Mouse (Mus musculus) thymus, adult 2 months (tissue): ENCODE results near the gene Snapc5.

Experiments
- CTCF ChIP-seq: fragments of 200-500 bp; IDR thresholded peaks from 2 replicates; pipeline ENCODE4 v1.5.1; 2012; ENCODE audit warnings: mild to moderate bottlenecking, control low read depth, low read length, moderate library complexity, borderline replicate concordance; ENCODE audit not compliant: control insufficient read depth, poor library complexity, insufficient read depth; ENCODE audit errors: extremely low read depth
- POLR2A ChIP-seq: fragments of 200-500 bp; IDR thresholded peaks from 2 replicates; pipeline ENCODE4 v1.6.1; 2012; ENCODE audit warnings: mild to moderate bottlenecking, low read length, control low read depth, moderate library complexity; ENCODE audit not compliant: control insufficient read depth, poor library complexity, insufficient read depth; ENCODE audit errors: extremely low read depth

DNA sequence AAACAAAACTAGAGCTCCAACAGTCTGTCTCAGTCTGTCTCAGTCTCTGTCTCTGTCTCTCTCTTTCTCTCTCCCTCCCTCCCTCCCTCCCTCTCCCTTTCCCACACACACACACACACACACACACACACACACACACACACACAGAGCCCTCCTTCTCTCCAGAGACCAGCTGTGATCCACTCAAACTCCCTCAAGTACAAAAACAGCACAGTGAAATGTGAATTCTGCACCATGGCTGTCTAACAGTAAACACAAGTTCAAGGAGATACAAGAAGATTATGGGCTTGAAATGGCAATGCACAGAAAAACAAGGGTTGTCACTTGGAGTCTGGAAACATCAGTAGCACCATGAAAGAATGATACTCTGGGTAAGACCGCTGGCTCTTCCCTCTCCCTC, 40.2 kb downstream of the Snapc5 start:
- TF ChIP-seq CTCF: no peak
- TF ChIP-seq POLR2A: no peak
